Mouse (Mus musculus): ENCODE data around the gene C1s1. TPM values are rescaled to one million over a fixed set of nuclear protein-coding genes. Genes with fewer than 3 reads are reported as not detected.
"Not testable (repeated sequence)": the region's sequence is repeated elsewhere in the genome, so short reads cannot be mapped to it uniquely, and the experiment has no call there.

C1s1 gene
- polyA plus RNA-seq, 1 experiment from 2014 or later, result 0.65 TPM

GRCm38 (mm10) chr6:124549023-124549550 is 6.9 kb upstream of the C1s1 start:
- Histone ChIP-seq H3K27me3 (no peaks in the 10 kb centered on the region), H3K36me3 (no peaks in the 10 kb centered on the region), H3K4me3 (no peak overlapping the region), H3K4me2 (replicated peaks) (no peak overlapping the region), H3K4me1 (no peaks in the 10 kb centered on the region), H3K27ac (no peak overlapping the region), H3K9me3 (replicated peaks) (peaks cover 14% of the 10 kb centered on the region), H3K9ac (no peak overlapping the region)
- no peak for ATAC-seq (ENCODE audit: low FRiP score)
- 91% methylated on average over 3 of the region's 3 CpGs for WGBS

GRCm38 (mm10) chr6:124547979-124548378 is 5.8 kb upstream of the C1s1 start:
- not testable (repeated sequence) for H3K4me3 ChIP-seq; H3K4me1 ChIP-seq; H3K4me2 ChIP-seq (replicated peaks); H3K27ac ChIP-seq; H3K9ac ChIP-seq; H3K27me3 ChIP-seq; H3K36me3 ChIP-seq; ATAC-seq (ENCODE audit: low FRiP score)
- H3K9me3 ChIP-seq (replicated peaks), result peaks cover 13% of the 10 kb centered on the region
- 87% methylated on average over 3 of the region's 3 CpGs for WGBS

- Histone ChIP-seq H3K9ac (no peak overlapping the region), H3K36me3 (no peaks in the 10 kb centered on the region), H3K4me2 (replicated peaks) (no peak overlapping the region), H3K27ac (no peak overlapping the region), H3K27me3 (no peaks in the 10 kb centered on the region), H3K4me3 (no peak overlapping the region), H3K4me1 (no peaks in the 10 kb centered on the region), H3K9me3 (replicated peaks) (peaks cover 8% of the 10 kb centered on the region; the same call in 1 of the 2 replicates)
- ATAC-seq (ENCODE audit: low FRiP score), result no peak
- WGBS, result 78% methylated on average over 2 of the region's 2 CpGs
Observed at GRCm38 (mm10) chr6:124545425-124545824, 3.3 kb upstream of the C1s1 start.

- H3K9me3 ChIP-seq (replicated peaks), result no peaks in the 10 kb centered on the region
- no peak overlapping the region for H3K4me3 ChIP-seq
- no peak for ATAC-seq (ENCODE audit: low FRiP score)
- no peak overlapping the region for H3K27ac ChIP-seq
- no peaks in the 10 kb centered on the region for H3K36me3 ChIP-seq
- H3K4me1 ChIP-seq, result no peaks in the 10 kb centered on the region
- no peak overlapping the region for H3K4me2 ChIP-seq (replicated peaks)
- no peaks in the 10 kb centered on the region for H3K27me3 ChIP-seq
- 89% methylated on average over 5 of the region's 6 CpGs for WGBS
- H3K9ac ChIP-seq, result no peak overlapping the region
Observed at GRCm38 (mm10) chr6:124544466-124544865, 2.3 kb upstream of the C1s1 start.

GRCm38 (mm10) chr6:124541176-124541575 is 983 bp downstream of the C1s1 start:
- not testable (repeated sequence) for H3K27ac ChIP-seq; H3K9ac ChIP-seq; H3K4me1 ChIP-seq; H3K4me3 ChIP-seq; H3K27me3 ChIP-seq; H3K4me2 ChIP-seq (replicated peaks); H3K9me3 ChIP-seq (replicated peaks); ATAC-seq (ENCODE audit: low FRiP score); H3K36me3 ChIP-seq
- 83% methylated on average over 2 of the region's 2 CpGs for WGBS

GRCm38 (mm10) chr6:124536125-124536829 is 5.9 kb downstream of the C1s1 start:
- WGBS, result 78% methylated on average over 8 of the region's 8 CpGs
- ATAC-seq (ENCODE audit: low FRiP score); H3K9me3 ChIP-seq (replicated peaks); H3K36me3 ChIP-seq; H3K9ac ChIP-seq; H3K27me3 ChIP-seq; H3K27ac ChIP-seq; H3K4me2 ChIP-seq (replicated peaks); H3K4me3 ChIP-seq; H3K4me1 ChIP-seq: not testable (repeated sequence)

- no peak overlapping the region for H3K4me2 ChIP-seq (replicated peaks)
- 84% methylated on average over 8 of the region's 8 CpGs for WGBS
- no peaks in the 10 kb centered on the region for H3K36me3 ChIP-seq
- no peak overlapping the region for H3K27ac ChIP-seq
- no peaks in the 10 kb centered on the region for H3K4me1 ChIP-seq
- H3K9me3 ChIP-seq (replicated peaks), result no peaks in the 10 kb centered on the region
- no peaks in the 10 kb centered on the region for H3K27me3 ChIP-seq
- H3K4me3 ChIP-seq, result no peak overlapping the region
- no peak for ATAC-seq (ENCODE audit: low FRiP score)
- no peak overlapping the region for H3K9ac ChIP-seq
Observed at GRCm38 (mm10) chr6:124531077-124531476, 11.1 kb downstream of the C1s1 start.

GRCm38 (mm10) chr6:124527881-124528280 is 14.3 kb downstream of the C1s1 start:
- Histone ChIP-seq H3K9ac (no peak overlapping the region), H3K4me1 (no peaks in the 10 kb centered on the region), H3K4me3 (no peak overlapping the region), H3K27me3 (no peaks in the 10 kb centered on the region), H3K4me2 (replicated peaks) (no peak overlapping the region), H3K36me3 (no peaks in the 10 kb centered on the region), H3K27ac (no peak overlapping the region), H3K9me3 (replicated peaks) (no peaks in the 10 kb centered on the region)
- WGBS, result 76% methylated on average over 3 of the region's 3 CpGs
- no peak for ATAC-seq (ENCODE audit: low FRiP score)

GRCm38 (mm10) chr6:124522082-124522481 is 20.1 kb downstream of the C1s1 start:
- not testable (repeated sequence) for H3K36me3 ChIP-seq; H3K27me3 ChIP-seq; H3K9me3 ChIP-seq (replicated peaks); H3K27ac ChIP-seq; H3K9ac ChIP-seq; H3K4me2 ChIP-seq (replicated peaks); ATAC-seq (ENCODE audit: low FRiP score); H3K4me3 ChIP-seq; H3K4me1 ChIP-seq
- 78% methylated on average over 7 of the region's 7 CpGs for WGBS

GRCm38 (mm10) chr6:124517733-124518132 is 24.4 kb downstream of the C1s1 start:
- H3K27ac ChIP-seq; H3K4me1 ChIP-seq; H3K4me3 ChIP-seq; H3K27me3 ChIP-seq; H3K9me3 ChIP-seq (replicated peaks); H3K4me2 ChIP-seq (replicated peaks); H3K36me3 ChIP-seq; H3K9ac ChIP-seq; ATAC-seq (ENCODE audit: low FRiP score): not testable (repeated sequence)
- 86% methylated on average over 4 of the region's 4 CpGs for WGBS

GRCm38 (mm10) chr6:124512355-124512836 is 29.8 kb downstream of the C1s1 start, which contains the start of gene C1ra:
TSS of gene C1ra (plus strand) at chr6:124512405.
- H3K9ac ChIP-seq, result no peak within 1 kb of the TSS
- no peaks in the 10 kb centered on the region for H3K27me3 ChIP-seq
- no peaks in the 10 kb centered on the region for H3K9me3 ChIP-seq (replicated peaks)
- no peaks in the 10 kb centered on the region for H3K36me3 ChIP-seq
- ATAC-seq (ENCODE audit: low FRiP score), result no peak
- H3K4me1 ChIP-seq, result no peaks in the 10 kb centered on the region
- no peak within 1 kb of the TSS for H3K4me3 ChIP-seq
- H3K4me2 ChIP-seq (replicated peaks), result peak within 1 kb of the TSS; percentile 30; the same call in 1 of the 2 replicates
- no peak within 1 kb of the TSS for H3K27ac ChIP-seq
- WGBS, result 8% methylated on average over 6 of the region's 6 CpGs

GRCm38 (mm10) chr6:124511936-124512335 is 30.2 kb downstream of the C1s1 start:
- Histone ChIP-seq H3K4me1 (no peaks in the 10 kb centered on the region), H3K9ac (no peak overlapping the region), H3K36me3 (no peaks in the 10 kb centered on the region), H3K9me3 (replicated peaks) (no peaks in the 10 kb centered on the region), H3K4me3 (no peak overlapping the region), H3K27me3 (no peaks in the 10 kb centered on the region), H3K27ac (no peak overlapping the region), H3K4me2 (replicated peaks) (no peak overlapping the region)
- ATAC-seq (ENCODE audit: low FRiP score), result no peak
- WGBS, result 65% methylated on average over 6 of the region's 6 CpGs

GRCm38 (mm10) chr6:124509192-124509591 is 33.0 kb downstream of the C1s1 start:
- not testable (repeated sequence) for H3K4me3 ChIP-seq; H3K4me1 ChIP-seq; H3K27ac ChIP-seq; H3K36me3 ChIP-seq; H3K4me2 ChIP-seq (replicated peaks); H3K9me3 ChIP-seq (replicated peaks); H3K27me3 ChIP-seq; H3K9ac ChIP-seq; ATAC-seq (ENCODE audit: low FRiP score)
- whole genome bisulfite sequencing, result 74% methylated on average over 5 of the region's 5 CpGs

Measured in hindbrain, embryonic 12.5 days (tissue).